Mouse (Mus musculus) forebrain, embryonic 13.5 days (tissue): Measurements from ENCODE around the gene Atp6v1e2. TPM values are rescaled to one million over a fixed set of nuclear protein-coding genes. Genes with fewer than 3 reads are reported as not detected.
A peak's percentile ranks its signal among the peaks of the same experiment; 100 is the strongest.

Experiments used
- ATAC-seq: fragments of 200-750 bp; cut with Nextera tagmentation; 2 replicates; pipeline ENCODE4 v1.8.0; 2017
- H3K27ac ChIP-seq: fragments of 300-500 bp; sonication (generic); 2 replicates; pipeline ENCODE4 v1.5.1; 2015; ENCODE audit warnings: inconsistent platforms, mild to moderate bottlenecking, moderate library complexity
- H3K27me3 ChIP-seq: fragments of 300-500 bp; sonication (generic); 2 replicates; pipeline ENCODE4 v1.6.1; 2015; ENCODE audit warnings: mild to moderate bottlenecking, inconsistent platforms
- H3K36me3 ChIP-seq: fragments of 300-500 bp; sonication (generic); 2 replicates; pipeline ENCODE4 v1.6.1; 2015; ENCODE audit warnings: mild to moderate bottlenecking, inconsistent platforms; ENCODE audit not compliant: poor library complexity, severe bottlenecking
- H3K4me1 ChIP-seq: fragments of 300-500 bp; sonication (generic); 2 replicates; pipeline ENCODE4 v1.6.1; 2015; ENCODE audit warnings: inconsistent platforms
- H3K4me2 ChIP-seq: fragments of 300-500 bp; sonication (generic); 2 replicates; pipeline ENCODE4 v1.6.1; 2015; ENCODE audit warnings: inconsistent platforms, mild to moderate bottlenecking, moderate library complexity
- H3K4me3 ChIP-seq: fragments of 300-500 bp; sonication (generic); 2 replicates; pipeline ENCODE4 v1.5.1; 2015; ENCODE audit warnings: mild to moderate bottlenecking, inconsistent platforms
- H3K9ac ChIP-seq: fragments of 300-500 bp; sonication (generic); 2 replicates; pipeline ENCODE4 v1.6.1; 2015; ENCODE audit warnings: mild to moderate bottlenecking, inconsistent platforms
- H3K9me3 ChIP-seq: fragments of 300-500 bp; sonication (generic); replicated peaks from 2 replicates; pipeline ENCODE4 v1.6.1; 2016; ENCODE audit warnings: inconsistent platforms
- WGBS: fragments of 180-500 bp; shearing (Covaris S2); methylation state at CpG from one replicate; pipeline ENCODE4 v1.1.7; 2015; 5-methylcytosine and 5-hydroxymethylcytosine counted together
- polyA plus RNA-seq: library from polyadenylated mRNA; unstranded; fragments of >200 nt; fragmentation: Nextera tagmentation; extraction: Ambion mirVana; gene quantifications from 2 replicates; pipeline ENCODE4 v1.2.1, GENCODE M21; 2015

The Atp6v1e2 gene
- polyA plus RNA-seq, 1 experiment from 2014 or later = not detected

- H3K27me3 ChIP-seq = peaks cover 5% of the 10 kb centered on the region; the same call in 1 of the 2 replicates
- 65% methylated on average over 2 of the region's 2 CpGs for WGBS
- no peaks in the 10 kb centered on the region for H3K36me3 ChIP-seq
- H3K9me3 ChIP-seq = no peaks in the 10 kb centered on the region
- peak overlapping the region; percentile 42; the same call in 1 of the 2 replicates for H3K27ac ChIP-seq
- ATAC-seq = no peak
- H3K4me2 ChIP-seq = peak overlapping the region; percentile 58
- no peak overlapping the region for H3K9ac ChIP-seq
- H3K4me1 ChIP-seq = peaks cover 26% of the 10 kb centered on the region
- H3K4me3 ChIP-seq = no peak overlapping the region
These were observed 10.6 kb downstream of the Atp6v1e2 start for GRCm38 (mm10) chr17:86937064-86937463.

DNA sequence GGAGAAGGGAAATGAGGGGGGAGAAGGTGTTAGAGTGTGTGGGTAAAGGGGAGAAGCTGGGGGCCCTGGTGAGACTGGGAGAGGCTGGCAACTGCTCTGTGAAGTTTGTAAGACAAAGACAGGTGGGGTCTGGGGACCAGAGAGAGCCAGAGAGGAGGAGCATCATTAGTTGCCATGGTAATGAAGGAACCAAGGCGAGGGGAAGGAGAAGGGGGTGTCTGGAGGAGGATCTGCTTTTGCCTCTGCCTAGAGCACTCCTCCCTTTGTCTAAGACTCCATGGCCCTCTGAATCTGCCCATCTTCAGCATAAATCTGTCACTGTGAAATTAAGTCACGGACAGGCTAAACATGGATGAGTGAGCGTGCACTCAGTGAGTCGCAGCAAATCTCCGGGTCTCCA is 14.8 kb downstream of the Atp6v1e2 start:
- Histone ChIP-seq H3K27ac (no peak overlapping the region), H3K9ac (no peak overlapping the region), H3K4me3 (no peak overlapping the region), H3K36me3 (no peaks in the 10 kb centered on the region), H3K9me3 (peaks cover 2% of the 10 kb centered on the region; the same call in 1 of the 2 replicates), H3K4me1 (peaks cover 25% of the 10 kb centered on the region), H3K4me2 (no peak overlapping the region), H3K27me3 (peaks cover 5% of the 10 kb centered on the region; the same call in 1 of the 2 replicates)
- 36% methylated on average over 5 of the region's 5 CpGs for WGBS
- peak; percentile 42; the same call in 1 of the 2 replicates for ATAC-seq

DNA sequence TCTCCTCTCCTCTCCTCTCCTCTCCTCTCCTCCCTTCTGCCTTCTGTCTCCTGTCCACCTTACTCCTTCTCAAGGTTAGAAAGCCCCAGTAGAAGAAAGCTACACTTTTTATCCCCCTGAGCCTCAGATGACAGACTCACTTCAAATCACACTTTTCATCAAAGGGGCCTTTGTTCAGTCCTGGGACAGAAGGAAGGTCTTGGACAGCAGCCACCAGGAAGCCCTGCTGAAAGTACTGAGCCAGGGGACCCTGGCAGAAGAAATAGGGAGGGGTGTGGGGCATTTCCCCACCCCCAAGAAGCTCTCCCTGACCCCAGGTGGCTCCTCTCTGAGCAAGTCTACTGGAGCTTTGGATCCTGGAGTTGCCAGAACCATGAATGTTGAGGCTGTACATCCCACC is 17.7 kb downstream of the Atp6v1e2 start:
- no peaks in the 10 kb centered on the region for H3K36me3 ChIP-seq
- peaks cover 13% of the 10 kb centered on the region for H3K9me3 ChIP-seq
- H3K9ac ChIP-seq = no peak overlapping the region
- peaks cover 15% of the 10 kb centered on the region for H3K4me1 ChIP-seq
- H3K4me3 ChIP-seq = no peak overlapping the region
- peaks cover 2% of the 10 kb centered on the region; the same call in 1 of the 2 replicates for H3K27me3 ChIP-seq
- no peak overlapping the region for H3K4me2 ChIP-seq
- H3K27ac ChIP-seq = no peak overlapping the region
- ATAC-seq = no peak

DNA sequence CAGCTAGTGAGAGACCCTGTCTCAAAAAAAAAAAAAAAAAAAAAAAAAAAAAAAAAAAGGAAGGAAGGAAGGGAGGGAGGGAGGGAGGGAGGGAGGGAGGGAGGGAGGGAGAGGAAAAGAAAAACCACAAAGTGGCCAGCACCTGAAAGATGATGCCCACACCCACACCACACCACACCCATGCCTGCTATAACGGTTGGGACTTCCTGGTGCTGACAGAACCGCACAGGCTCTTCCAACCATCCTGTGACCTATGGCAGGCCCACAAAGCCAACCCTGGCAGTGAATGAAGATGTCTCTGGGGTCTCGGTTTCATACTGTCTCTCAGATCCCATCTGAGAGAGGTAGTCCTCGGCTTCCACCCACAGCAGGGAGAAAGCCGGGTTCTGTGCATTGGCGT is 18.3 kb downstream of the Atp6v1e2 start:
- ATAC-seq = no peak
- Histone ChIP-seq H3K27me3 (no peaks in the 10 kb centered on the region), H3K9ac (no peak overlapping the region), H3K4me2 (no peak overlapping the region), H3K9me3 (peaks cover 13% of the 10 kb centered on the region), H3K36me3 (no peaks in the 10 kb centered on the region), H3K27ac (no peak overlapping the region), H3K4me3 (no peak overlapping the region), H3K4me1 (peaks cover 15% of the 10 kb centered on the region)
- WGBS = 86% methylated on average over 6 of the region's 6 CpGs

DNA sequence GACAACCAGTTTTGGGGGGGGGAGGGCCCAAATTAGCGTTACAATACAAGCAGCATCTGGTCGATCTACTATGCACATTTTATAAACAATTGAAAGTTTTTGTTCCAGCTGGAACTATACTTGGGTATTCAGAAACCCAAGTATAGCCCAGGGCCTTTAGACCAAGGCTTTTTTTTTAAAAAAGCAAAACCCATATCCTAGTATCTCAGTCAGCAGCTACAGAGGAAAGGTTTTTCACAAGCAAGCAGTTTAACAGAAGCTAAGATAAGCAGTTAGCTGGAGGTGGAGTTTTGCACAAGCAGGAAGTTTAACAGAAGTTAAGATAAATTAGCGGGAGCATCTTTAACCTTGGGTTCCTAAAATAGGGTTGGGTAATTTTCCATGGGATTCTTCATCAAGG is 20.9 kb downstream of the Atp6v1e2 start:
- H3K9me3 ChIP-seq = peaks cover 13% of the 10 kb centered on the region
- ATAC-seq = no peak
- no peak overlapping the region for H3K4me2 ChIP-seq
- H3K27me3 ChIP-seq = no peaks in the 10 kb centered on the region
- no peak overlapping the region for H3K4me3 ChIP-seq
- no peaks in the 10 kb centered on the region for H3K36me3 ChIP-seq
- H3K9ac ChIP-seq = no peak overlapping the region
- no peak overlapping the region for H3K27ac ChIP-seq
- H3K4me1 ChIP-seq = peaks cover 5% of the 10 kb centered on the region
- WGBS = 91% methylated on average over 3 of the region's 3 CpGs

GRCm38 (mm10) chr17:86924679-86925078 is 23.0 kb downstream of the Atp6v1e2 start:
- no peaks in the 10 kb centered on the region for H3K36me3 ChIP-seq
- H3K4me1 ChIP-seq = no peaks in the 10 kb centered on the region
- no peak overlapping the region for H3K9ac ChIP-seq
- H3K9me3 ChIP-seq = peaks cover 13% of the 10 kb centered on the region
- no peaks in the 10 kb centered on the region for H3K27me3 ChIP-seq
- no peak overlapping the region for H3K27ac ChIP-seq
- 80% methylated on average over 3 of the region's 3 CpGs for whole genome bisulfite sequencing
- no peak overlapping the region for H3K4me3 ChIP-seq
- H3K4me2 ChIP-seq = no peak overlapping the region
- no peak for ATAC-seq

DNA sequence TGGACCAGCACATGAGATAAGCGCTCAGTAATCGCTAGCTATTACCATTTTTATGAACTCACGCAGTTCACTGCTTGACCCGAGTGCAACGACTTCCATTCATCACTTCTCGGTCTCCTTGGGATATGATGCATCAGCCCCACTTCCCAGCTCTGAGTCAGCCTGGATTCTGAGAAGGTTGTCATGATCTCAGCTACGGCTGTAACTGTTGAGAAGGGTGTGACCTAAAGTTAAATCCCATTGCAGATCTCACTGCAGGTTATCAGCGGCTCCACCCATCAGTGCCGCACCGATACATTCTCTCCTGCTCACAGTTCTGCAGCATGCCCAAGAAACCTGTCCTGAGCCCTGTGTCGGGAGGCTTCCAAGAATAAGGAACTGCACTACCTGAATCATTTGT is 28.0 kb downstream of the Atp6v1e2 start:
- H3K4me3 ChIP-seq = no peak overlapping the region
- no peak overlapping the region for H3K9ac ChIP-seq
- 94% methylated on average over 11 of the region's 11 CpGs for WGBS
- ATAC-seq = no peak
- H3K9me3 ChIP-seq = 0 out of 2 replicates have a peak, but pooled peaks cover 4% of the 10 kb centered on the region
- H3K4me2 ChIP-seq = no peak overlapping the region
- no peaks in the 10 kb centered on the region for H3K27me3 ChIP-seq
- H3K36me3 ChIP-seq = no peaks in the 10 kb centered on the region
- no peak overlapping the region for H3K27ac ChIP-seq
- H3K4me1 ChIP-seq = no peaks in the 10 kb centered on the region

DNA sequence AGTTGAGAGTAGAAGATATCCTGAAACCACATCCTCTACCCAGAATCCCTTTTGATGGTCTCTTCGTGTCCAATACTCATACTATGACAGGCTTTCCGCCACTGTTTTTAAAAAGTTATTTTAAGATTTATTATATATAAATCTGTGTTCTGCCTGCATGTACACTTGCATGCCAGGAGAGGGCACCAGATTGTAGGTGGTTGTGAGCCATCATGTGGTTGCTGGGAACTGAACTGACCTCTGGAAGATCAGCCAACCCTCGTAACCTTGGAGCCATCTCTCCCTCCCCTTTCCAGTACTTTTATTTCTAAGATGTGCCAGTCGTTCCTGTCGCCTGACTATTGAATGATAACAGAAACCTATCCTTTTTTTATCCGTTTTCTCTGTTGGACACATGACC is 28.9 kb downstream of the Atp6v1e2 start:
- Histone ChIP-seq H3K9me3 (0 out of 2 replicates have a peak, but pooled peaks cover 4% of the 10 kb centered on the region), H3K36me3 (no peaks in the 10 kb centered on the region), H3K4me1 (no peaks in the 10 kb centered on the region), H3K27me3 (no peaks in the 10 kb centered on the region), H3K27ac (no peak overlapping the region), H3K9ac (no peak overlapping the region), H3K4me2 (no peak overlapping the region), H3K4me3 (no peak overlapping the region)
- no peak for ATAC-seq
- 78% methylated on average over 6 of the region's 6 CpGs for WGBS

GRCm38 (mm10) chr17:86917048-86917447 is 30.6 kb downstream of the Atp6v1e2 start, which contains the start of gene Tmem247:
Gene Tmem247, plus strand, starts transcription at chr17:86917348.
- no peak for ATAC-seq
- Histone ChIP-seq H3K9me3 (0 out of 2 replicates have a peak, but pooled peaks cover 4% of the 10 kb centered on the region), H3K4me3 (no peak within 1 kb of the TSS), H3K27me3 (no peaks in the 10 kb centered on the region), H3K4me2 (no peak within 1 kb of the TSS), H3K4me1 (no peaks in the 10 kb centered on the region), H3K27ac (no peak within 1 kb of the TSS), H3K36me3 (no peaks in the 10 kb centered on the region), H3K9ac (no peak within 1 kb of the TSS)
- WGBS = 89% methylated on average over 10 of the region's 10 CpGs

GRCm38 (mm10) chr17:86915540-86915939 is 32.2 kb downstream of the Atp6v1e2 start:
- no peaks in the 10 kb centered on the region for H3K36me3 ChIP-seq
- ATAC-seq = no peak
- H3K27me3 ChIP-seq = no peaks in the 10 kb centered on the region
- no peak overlapping the region for H3K9ac ChIP-seq
- H3K27ac ChIP-seq = no peak overlapping the region
- H3K9me3 ChIP-seq = 0 out of 2 replicates have a peak, but pooled peaks cover 4% of the 10 kb centered on the region
- no peak overlapping the region for H3K4me3 ChIP-seq
- H3K4me2 ChIP-seq = no peak overlapping the region
- WGBS = 90% methylated on average over 4 of the region's 4 CpGs
- H3K4me1 ChIP-seq = no peaks in the 10 kb centered on the region

DNA sequence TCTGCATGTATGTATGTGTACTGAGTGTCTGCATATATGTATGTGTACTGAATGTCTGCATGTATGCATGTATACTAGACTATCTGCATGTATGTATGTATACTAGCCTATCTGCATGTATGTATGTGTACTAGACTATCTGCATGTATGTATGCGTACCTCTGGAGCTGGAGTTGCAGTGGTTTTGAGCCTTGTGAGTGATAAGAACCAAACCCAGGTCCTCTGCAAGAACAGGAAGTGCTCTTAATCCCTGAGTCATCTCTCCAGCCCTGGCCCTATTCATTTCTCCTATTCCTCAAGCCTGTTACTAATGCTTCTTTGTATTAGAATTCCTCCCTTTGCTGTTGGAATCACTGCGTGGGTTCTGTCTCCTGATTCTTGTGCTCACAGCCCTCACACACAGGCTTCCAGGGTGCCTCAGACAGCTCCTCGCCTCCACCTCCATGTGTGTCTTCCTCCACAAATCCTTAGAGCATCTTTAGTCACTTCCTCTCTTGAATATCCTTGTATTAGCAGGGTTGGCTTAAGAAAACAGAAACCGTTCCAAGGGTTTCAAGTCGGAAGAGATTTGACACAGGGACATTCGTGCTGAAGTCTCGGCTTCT is 34.6 kb downstream of the Atp6v1e2 start:
- Histone ChIP-seq H3K9me3 (no peaks in the 10 kb centered on the region), H3K27me3 (no peaks in the 10 kb centered on the region), H3K4me1 (no peaks in the 10 kb centered on the region), H3K4me2 (no peak overlapping the region), H3K9ac (no peak overlapping the region), H3K4me3 (no peak overlapping the region), H3K27ac (no peak overlapping the region), H3K36me3 (no peaks in the 10 kb centered on the region)
- ATAC-seq = no peak
- 84% methylated on average over 7 of the region's 7 CpGs for WGBS

DNA sequence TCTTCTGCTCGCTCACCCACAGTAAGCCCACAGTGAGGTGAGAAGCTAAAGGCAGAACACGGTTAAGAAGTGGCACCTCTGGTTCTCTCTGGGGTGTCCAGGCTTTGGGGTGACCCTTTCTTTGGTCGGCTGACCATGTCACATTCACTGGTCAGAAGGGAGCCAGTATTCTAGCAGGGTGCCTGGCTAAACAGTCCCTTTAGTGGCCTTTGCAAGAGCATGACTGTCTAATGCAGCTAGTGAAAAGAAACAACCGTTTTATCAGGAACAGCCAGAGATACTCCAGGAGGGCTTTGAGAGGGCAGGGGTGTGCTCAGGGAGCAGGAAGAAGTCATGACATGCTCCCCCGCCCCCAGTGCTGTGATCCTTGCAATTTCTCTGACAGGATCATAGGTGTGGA is 36.4 kb downstream of the Atp6v1e2 start:
- ATAC-seq = no peak
- Histone ChIP-seq H3K27ac (no peak overlapping the region), H3K4me1 (no peaks in the 10 kb centered on the region), H3K36me3 (no peaks in the 10 kb centered on the region), H3K4me2 (no peak overlapping the region), H3K9ac (no peak overlapping the region), H3K4me3 (no peak overlapping the region), H3K9me3 (no peaks in the 10 kb centered on the region), H3K27me3 (no peaks in the 10 kb centered on the region)
- 65% methylated on average over 5 of the region's 5 CpGs for WGBS
